Mouse (Mus musculus) hindbrain, embryonic 14.5 days (tissue): ENCODE results near the gene Pard3b. TPM values are rescaled to one million over a fixed set of nuclear protein-coding genes. Genes with fewer than 3 reads are reported as not detected.

Experiments
- ATAC-seq: fragments of 200-750 bp; cut with Nextera tagmentation; 2 replicates; pipeline ENCODE4 v1.8.0; 2017; ENCODE audit warnings: moderate number of reproducible peaks, mild to moderate bottlenecking, moderate TSS enrichment, moderate library complexity; ENCODE audit not compliant: low FRiP score
- DNase-seq: peaks from one replicate; pipeline ENCODE4 v3.0.0-alpha.2; 2015; ENCODE audit warnings: low spot score
- H3K27ac ChIP-seq: fragments of 300-500 bp; sonication (generic); 2 replicates; pipeline ENCODE4 v1.5.1; 2014; ENCODE audit warnings: mild to moderate bottlenecking, moderate library complexity
- H3K27me3 ChIP-seq: fragments of 300-500 bp; sonication (generic); 2 replicates; pipeline ENCODE4 v1.6.1; 2014; ENCODE audit warnings: mild to moderate bottlenecking, low read length, mixed read lengths; ENCODE audit not compliant: control insufficient read depth, insufficient read depth
- H3K36me3 ChIP-seq: fragments of 300-500 bp; sonication (generic); replicated peaks from 2 replicates; pipeline ENCODE4 v1.6.1; 2014; ENCODE audit not compliant: control insufficient read depth, insufficient read depth
- H3K4me1 ChIP-seq: fragments of 300-500 bp; sonication (generic); replicated peaks from 2 replicates; pipeline ENCODE4 v1.6.1; 2014; ENCODE audit warnings: antibody characterized with exemption, low read length, mixed read lengths; ENCODE audit not compliant: control insufficient read depth, insufficient read depth
- H3K4me2 ChIP-seq: fragments of 300-500 bp; sonication (generic); replicated peaks from 2 replicates; pipeline ENCODE4 v1.6.1; 2014; ENCODE audit warnings: mild to moderate bottlenecking, moderate library complexity
- H3K4me3 ChIP-seq: fragments of 300-500 bp; sonication (generic); replicated peaks from 2 replicates; pipeline ENCODE4 v1.5.1; 2014; ENCODE audit warnings: mild to moderate bottlenecking, low read length
- H3K9ac ChIP-seq: fragments of 300-500 bp; sonication (generic); 2 replicates; pipeline ENCODE4 v1.6.1; 2014
- H3K9me3 ChIP-seq: fragments of 300-500 bp; sonication (generic); 2 replicates; pipeline ENCODE4 v1.6.1; 2016; ENCODE audit warnings: low read length; ENCODE audit not compliant: control insufficient read depth
- WGBS: fragments of 180-500 bp; shearing (Covaris S2); extraction: QIAGEN DNeasy Blood & Tissue Kit; methylation state at CpG from one replicate; pipeline ENCODE4 v1.1.7; 2014; 5-methylcytosine and 5-hydroxymethylcytosine counted together
- polyA plus RNA-seq: library from polyadenylated mRNA; unstranded; fragments of >200 nt; fragmentation: Nextera tagmentation; extraction: Ambion mirVana; gene quantifications from 2 replicates; pipeline ENCODE4 v1.2.1, GENCODE M21; 2014

Pard3b gene
- polyA plus RNA-seq, 1 experiment from 2014 or later, result 12.3 TPM

GRCm38 (mm10) chr1:62388013-62388412 is 749.4 kb downstream of the Pard3b start:
- DNase-seq (no peak), ATAC-seq (no peak)
- no peaks in the 10 kb centered on the region for H3K4me1 ChIP-seq
- no peaks in the 10 kb centered on the region for H3K9me3 ChIP-seq
- no peak overlapping the region for H3K4me2 ChIP-seq
- H3K36me3 ChIP-seq, result no peaks in the 10 kb centered on the region
- H3K27me3 ChIP-seq, result no peaks in the 10 kb centered on the region
- whole genome bisulfite sequencing, result 83% methylated on average over 4 of the region's 4 CpGs
- no peak overlapping the region for H3K9ac ChIP-seq
- no peak overlapping the region for H3K4me3 ChIP-seq
- no peak overlapping the region for H3K27ac ChIP-seq

DNA sequence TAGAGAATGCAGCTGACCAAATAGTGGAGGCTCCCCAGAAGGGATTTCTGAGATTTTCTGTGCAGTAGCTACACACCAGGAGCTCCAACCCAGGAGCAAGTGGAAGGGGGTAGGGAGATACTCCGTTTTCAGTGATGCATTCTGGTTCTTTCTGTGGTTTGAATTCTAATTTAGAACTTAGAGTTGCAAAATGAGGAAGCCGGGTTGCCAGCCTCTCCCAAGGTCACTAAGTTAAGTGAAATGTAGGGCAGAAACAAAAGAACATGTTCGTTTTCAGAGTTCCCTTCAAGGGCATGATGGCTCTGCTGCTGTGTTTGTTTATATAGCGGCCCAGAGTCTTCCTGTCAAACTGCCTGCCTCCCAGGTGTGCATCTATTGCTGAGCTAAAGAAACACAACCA is 754.2 kb downstream of the Pard3b start:
- H3K36me3 ChIP-seq, result no peaks in the 10 kb centered on the region
- ATAC-seq (no peak), DNase-seq (no peak)
- H3K4me1 ChIP-seq, result no peaks in the 10 kb centered on the region
- H3K9ac ChIP-seq, result no peak overlapping the region
- H3K27ac ChIP-seq, result no peak overlapping the region
- WGBS, result 60% methylated on average over 4 of the region's 4 CpGs
- H3K27me3 ChIP-seq, result no peaks in the 10 kb centered on the region
- no peak overlapping the region for H3K4me2 ChIP-seq
- no peak overlapping the region for H3K4me3 ChIP-seq
- no peaks in the 10 kb centered on the region for H3K9me3 ChIP-seq

DNA sequence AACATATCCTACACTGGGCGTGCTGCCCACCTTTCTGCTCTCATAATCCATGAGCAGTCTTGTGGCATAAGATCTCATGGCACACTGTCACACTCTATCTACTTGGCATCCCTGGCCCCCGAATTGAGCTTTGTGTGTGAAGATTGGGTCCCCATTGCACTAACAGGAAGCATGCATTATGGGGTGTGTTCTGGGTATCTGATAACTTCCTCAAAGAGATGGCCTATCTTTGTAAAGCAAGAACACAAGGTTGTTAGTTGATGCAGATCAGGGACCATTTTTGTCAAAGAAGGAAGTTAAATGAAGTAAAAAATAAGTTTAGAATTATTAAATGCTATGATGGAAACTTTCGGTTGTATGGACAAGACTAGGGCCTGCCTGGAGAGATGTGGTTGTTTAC is 755.9 kb downstream of the Pard3b start:
- Histone ChIP-seq H3K9ac (no peak overlapping the region), H3K4me2 (no peak overlapping the region), H3K27ac (no peak overlapping the region), H3K4me3 (no peak overlapping the region), H3K27me3 (no peaks in the 10 kb centered on the region), H3K36me3 (no peaks in the 10 kb centered on the region), H3K4me1 (no peaks in the 10 kb centered on the region), H3K9me3 (no peaks in the 10 kb centered on the region)
- WGBS, result 98% methylated on average over 3 of the region's 3 CpGs
- DNase-seq (no peak), ATAC-seq (no peak)

DNA sequence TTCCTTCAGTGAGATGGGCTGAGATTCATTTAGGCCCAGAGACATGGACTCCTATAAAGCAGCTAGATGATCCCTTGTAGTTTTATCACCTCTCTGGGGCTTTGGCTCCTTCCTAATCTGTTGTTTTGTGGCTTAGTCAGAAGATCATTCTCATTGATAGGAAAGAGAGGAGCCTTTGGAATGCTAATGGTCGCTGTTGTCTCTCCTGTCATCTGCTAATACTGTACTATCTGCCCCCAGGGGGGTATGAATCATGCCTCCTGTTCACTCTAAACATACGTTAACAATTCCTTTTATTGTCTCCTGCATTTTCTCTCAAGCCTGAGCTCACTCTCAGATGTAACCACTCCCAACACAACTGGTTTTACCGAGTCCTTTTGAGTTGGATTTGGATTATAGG is 759.6 kb downstream of the Pard3b start:
- no peak for DNase-seq
- H3K4me3 ChIP-seq, result no peak overlapping the region
- no peaks in the 10 kb centered on the region for H3K4me1 ChIP-seq
- no peak overlapping the region for H3K4me2 ChIP-seq
- ATAC-seq, result no peak
- H3K9me3 ChIP-seq, result no peaks in the 10 kb centered on the region
- no peak overlapping the region for H3K9ac ChIP-seq
- WGBS, result 10% methylated on average over 3 of the region's 3 CpGs
- H3K36me3 ChIP-seq, result no peaks in the 10 kb centered on the region
- no peaks in the 10 kb centered on the region for H3K27me3 ChIP-seq
- no peak overlapping the region for H3K27ac ChIP-seq

DNA sequence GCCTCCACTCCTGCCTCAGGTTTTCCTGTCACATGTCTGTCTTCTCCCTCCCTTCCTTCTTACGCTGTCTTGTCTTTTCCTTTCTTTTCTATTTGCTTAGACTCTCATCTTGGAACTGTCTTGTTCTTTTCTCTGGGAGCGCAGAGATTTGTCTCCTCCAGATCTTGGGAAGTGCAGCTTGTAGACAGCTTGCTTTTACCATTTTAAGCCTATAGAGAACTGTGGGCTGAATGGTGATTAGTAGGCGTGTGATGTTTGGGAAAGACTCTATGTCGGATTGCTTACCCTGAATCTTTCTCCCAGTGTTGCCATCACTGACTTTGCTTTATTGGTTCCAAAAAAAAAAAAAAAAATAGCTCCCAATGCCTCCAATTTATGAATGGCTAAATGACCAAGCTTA is 760.1 kb downstream of the Pard3b start:
- ATAC-seq, result no peak

GRCm38 (mm10) chr1:62405061-62405460 is 766.4 kb downstream of the Pard3b start:
- DNase-seq, result no peak
- H3K4me1 ChIP-seq, result no peaks in the 10 kb centered on the region
- no peaks in the 10 kb centered on the region for H3K36me3 ChIP-seq
- H3K4me3 ChIP-seq, result no peak overlapping the region
- H3K9me3 ChIP-seq, result no peaks in the 10 kb centered on the region
- H3K27ac ChIP-seq, result no peak overlapping the region
- H3K9ac ChIP-seq, result no peak overlapping the region
- 47% methylated on average over 8 of the region's 8 CpGs for WGBS
- no peak for ATAC-seq
- no peaks in the 10 kb centered on the region for H3K27me3 ChIP-seq
- no peak overlapping the region for H3K4me2 ChIP-seq

More for the DNA sequence above, 760.1 kb downstream of the Pard3b start:
- WGBS, result 80% methylated on average over 4 of the region's 4 CpGs
- H3K9ac ChIP-seq, result no peak overlapping the region
- no peak overlapping the region for H3K27ac ChIP-seq
- H3K36me3 ChIP-seq, result no peaks in the 10 kb centered on the region
- DNase-seq, result no peak
- no peaks in the 10 kb centered on the region for H3K4me1 ChIP-seq
- H3K27me3 ChIP-seq, result no peaks in the 10 kb centered on the region
- no peak overlapping the region for H3K4me3 ChIP-seq
- no peaks in the 10 kb centered on the region for H3K9me3 ChIP-seq
- H3K4me2 ChIP-seq, result no peak overlapping the region

GRCm38 (mm10) chr1:62411368-62411767 is 772.7 kb downstream of the Pard3b start:
- 69% methylated on average over 2 of the region's 2 CpGs for WGBS
- Histone ChIP-seq H3K27me3 (no peaks in the 10 kb centered on the region), H3K4me3 (no peak overlapping the region), H3K9ac (no peak overlapping the region), H3K4me1 (no peaks in the 10 kb centered on the region), H3K27ac (no peak overlapping the region), H3K4me2 (no peak overlapping the region), H3K36me3 (no peaks in the 10 kb centered on the region), H3K9me3 (no peaks in the 10 kb centered on the region)
- ATAC-seq, result no peak
- no peak for DNase-seq

GRCm38 (mm10) chr1:62412019-62412418 is 773.4 kb downstream of the Pard3b start:
- Histone ChIP-seq H3K36me3 (no peaks in the 10 kb centered on the region), H3K27me3 (no peaks in the 10 kb centered on the region), H3K9ac (no peak overlapping the region), H3K4me3 (no peak overlapping the region), H3K27ac (no peak overlapping the region), H3K4me2 (no peak overlapping the region), H3K4me1 (no peaks in the 10 kb centered on the region), H3K9me3 (no peaks in the 10 kb centered on the region)
- WGBS, result 87% methylated on average over 4 of the region's 4 CpGs
- DNase-seq, result no peak
- ATAC-seq, result no peak

- Histone ChIP-seq H3K9me3 (no peaks in the 10 kb centered on the region), H3K4me1 (no peaks in the 10 kb centered on the region), H3K4me3 (no peak overlapping the region), H3K9ac (no peak overlapping the region), H3K27me3 (no peaks in the 10 kb centered on the region), H3K4me2 (no peak overlapping the region), H3K27ac (no peak overlapping the region), H3K36me3 (no peaks in the 10 kb centered on the region)
- 96% methylated on average over 3 of the region's 3 CpGs for WGBS
- ATAC-seq (no peak), DNase-seq (no peak)
These were observed 774.4 kb downstream of the Pard3b start for GRCm38 (mm10) chr1:62412988-62413387.

GRCm38 (mm10) chr1:62414521-62414920 is 775.9 kb downstream of the Pard3b start:
- no peaks in the 10 kb centered on the region for H3K36me3 ChIP-seq
- H3K4me2 ChIP-seq, result no peak overlapping the region
- WGBS, result 86% methylated on average over 6 of the region's 6 CpGs
- H3K4me3 ChIP-seq, result no peak overlapping the region
- H3K27ac ChIP-seq, result no peak overlapping the region
- H3K27me3 ChIP-seq, result no peaks in the 10 kb centered on the region
- H3K9me3 ChIP-seq, result no peaks in the 10 kb centered on the region
- no peaks in the 10 kb centered on the region for H3K4me1 ChIP-seq
- H3K9ac ChIP-seq, result no peak overlapping the region
- no peak for DNase-seq
- no peak for ATAC-seq
